Mouse (Mus musculus): ENCODE data around the gene Rp9.
"Not testable (repeated sequence)": the region's sequence is repeated elsewhere in the genome, so short reads cannot be mapped to it uniquely, and the experiment has no call there.

Rp9 gene

DNA sequence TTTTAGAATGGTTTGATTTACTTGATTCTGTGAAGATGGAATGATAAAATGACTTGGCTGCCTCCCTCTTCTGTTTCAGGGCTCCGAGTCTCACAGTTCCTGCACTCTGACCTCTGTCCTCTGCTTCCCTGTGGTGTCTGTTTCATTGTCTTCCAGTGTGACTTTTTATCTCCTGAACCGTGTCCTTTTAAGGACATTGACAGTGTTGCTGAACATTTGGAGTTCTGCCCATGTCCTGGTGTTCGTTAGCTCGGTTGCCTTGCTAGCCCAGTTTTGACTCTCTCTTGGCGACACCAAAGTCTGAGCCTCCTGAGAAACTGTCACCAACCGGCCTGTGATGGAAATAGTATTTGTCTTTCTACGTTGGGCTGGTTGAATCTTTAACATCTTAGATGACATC lies 49.1 kb downstream of the Rp9 start:
- no peak for DNase-seq (ENCODE audit: low read depth)

DNA sequence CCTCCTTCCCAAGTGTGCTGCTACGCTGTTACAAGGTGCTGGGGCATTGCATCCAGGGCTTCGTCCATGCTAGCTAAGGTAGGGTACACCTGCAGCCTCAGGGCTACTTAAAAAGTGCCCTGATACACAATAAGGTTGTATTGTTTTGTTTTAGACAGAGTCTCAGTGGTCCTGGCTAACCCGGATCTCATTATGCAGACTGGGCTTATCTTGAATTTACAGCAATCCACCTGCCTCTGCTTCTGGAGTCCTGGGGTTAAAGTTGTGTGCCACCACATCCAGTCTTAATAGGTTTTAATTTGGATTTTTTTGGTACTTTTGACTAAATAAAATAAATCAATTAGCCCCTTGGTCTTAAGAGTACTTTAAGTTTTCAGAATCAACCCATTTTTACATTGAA lies 49.7 kb downstream of the Rp9 start:
- no peak for DNase-seq (ENCODE audit: low read depth)

DNA sequence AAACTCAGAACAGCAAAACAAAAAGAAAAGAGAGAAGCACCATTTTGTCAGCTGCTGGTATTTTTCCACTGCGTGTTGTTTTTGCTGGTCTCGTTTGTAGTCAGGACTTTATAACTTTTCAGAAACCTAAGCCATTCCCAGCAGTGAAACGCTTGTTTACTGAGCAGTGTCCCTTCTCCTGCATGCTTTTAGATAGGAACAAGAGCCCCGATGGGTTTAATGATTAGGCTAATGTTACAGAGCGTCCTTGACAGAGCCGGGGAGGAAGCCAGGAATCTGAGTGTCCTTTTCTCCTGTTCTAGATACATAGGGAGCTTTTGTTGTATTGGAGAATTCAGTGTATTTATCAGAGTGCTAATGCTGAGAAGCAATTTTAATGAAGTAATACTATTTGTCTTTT lies 52.0 kb downstream of the Rp9 start:
- DNase-seq (ENCODE audit: low read depth), result no peak

DNA sequence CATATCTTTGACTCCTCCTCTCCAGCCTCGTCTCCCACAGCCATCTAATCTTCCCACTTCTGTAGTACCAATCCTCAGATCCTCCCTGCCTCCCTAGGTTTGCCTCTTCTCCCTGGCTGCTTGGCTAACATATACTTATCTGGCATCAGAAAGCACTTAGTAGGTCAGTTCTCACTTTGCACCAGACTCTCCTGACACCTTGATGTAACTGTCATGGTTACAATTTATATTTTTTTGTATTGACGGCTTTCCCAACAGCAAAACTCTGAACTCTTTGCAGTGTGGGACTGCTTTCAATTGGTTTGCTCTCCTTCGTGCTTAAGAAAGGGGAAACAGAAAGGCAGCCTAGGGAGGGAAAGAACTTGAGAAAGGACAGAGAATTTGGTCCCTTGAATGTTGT lies 53.4 kb downstream of the Rp9 start:
- no peak for DNase-seq (ENCODE audit: low read depth)

DNA sequence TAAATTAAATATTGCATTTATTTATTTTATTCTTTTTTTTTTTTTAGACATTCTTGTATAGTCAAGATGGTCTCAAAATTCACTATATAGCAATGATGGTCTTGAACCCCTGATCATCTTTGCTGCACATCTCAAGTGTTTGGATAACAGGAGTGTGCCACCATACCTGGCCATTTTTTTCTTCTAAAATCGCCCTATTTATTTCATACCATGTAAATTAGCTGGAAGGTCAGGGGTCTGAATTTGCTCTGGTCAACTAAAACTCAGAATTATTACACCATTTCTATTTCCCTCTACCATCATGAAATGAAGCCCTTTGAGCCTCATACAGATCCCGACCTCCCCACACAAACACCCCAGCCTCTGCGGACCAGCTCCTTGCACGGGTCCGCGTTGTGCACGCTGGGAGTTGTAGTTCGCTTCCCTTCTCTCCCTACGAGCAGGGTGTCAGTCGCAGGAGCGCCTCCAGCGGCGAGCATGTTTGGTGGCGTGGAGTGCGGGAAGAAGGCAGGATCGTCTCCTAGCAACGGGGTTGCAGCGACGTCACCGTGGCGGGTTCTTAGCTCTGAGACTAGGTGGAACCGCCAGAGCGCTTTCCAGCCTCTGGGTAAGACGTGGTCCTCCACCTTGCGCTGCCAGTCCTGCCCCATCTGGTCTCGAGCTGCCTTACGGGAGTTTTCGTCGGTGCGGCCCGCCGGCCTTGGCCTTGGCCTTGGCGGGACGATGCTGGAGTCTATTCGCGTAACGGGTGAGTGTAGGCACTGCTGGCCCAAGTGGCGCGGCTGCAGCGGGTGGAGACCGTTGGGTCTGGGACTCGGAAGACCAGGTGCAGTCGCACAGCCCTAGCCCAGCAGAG lies 58.3 kb downstream of the Rp9 start, which contains the start of gene 9530077C05Rik:
Gene 9530077C05Rik (plus strand): TSS at position 512 of the 856 bp plus-strand sequence.
- DNase-seq (ENCODE audit: low read depth), result peak; percentile 95

DNA sequence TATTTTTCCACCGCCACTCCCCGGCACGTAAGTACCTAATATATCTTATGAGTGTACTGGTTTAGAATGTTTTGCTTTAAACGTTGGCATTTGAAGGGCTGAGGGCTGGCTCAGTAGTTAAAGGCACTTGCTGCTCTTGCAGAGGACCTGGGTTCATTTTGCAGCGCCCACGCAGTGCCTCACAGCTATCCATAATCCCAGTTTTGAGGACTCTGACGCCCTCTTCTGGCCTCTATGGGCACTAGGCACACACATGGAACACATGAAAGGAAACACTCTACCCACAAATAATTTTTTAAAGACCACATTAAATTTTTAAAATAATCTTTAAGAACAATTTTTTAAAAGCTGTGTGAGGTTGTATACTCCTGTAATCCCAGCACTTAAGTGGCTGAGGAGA lies 60.0 kb downstream of the Rp9 start:
- DNase-seq (ENCODE audit: low read depth), result no peak

DNA sequence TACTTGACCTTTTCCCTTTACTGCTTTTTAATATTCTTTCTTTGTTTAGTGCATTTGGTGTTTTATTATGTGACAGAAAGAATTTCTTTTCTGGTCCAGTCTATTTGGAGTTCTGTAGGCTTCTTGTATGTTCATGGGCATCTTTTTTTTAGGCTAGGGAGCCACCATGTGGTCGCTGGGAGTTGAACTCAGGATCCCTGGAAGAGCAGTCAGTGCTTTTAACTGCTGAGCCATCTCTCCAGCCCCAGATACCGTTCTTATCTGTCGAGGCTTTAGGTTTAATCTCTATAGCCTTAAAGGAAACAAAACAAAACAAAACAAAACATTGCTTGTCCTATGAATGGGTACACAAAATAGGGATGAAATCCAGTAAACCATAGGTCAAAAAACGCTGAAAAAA lies 61.2 kb downstream of the Rp9 start:
- DNase-seq (ENCODE audit: low read depth), result not testable (repeated sequence)

DNA sequence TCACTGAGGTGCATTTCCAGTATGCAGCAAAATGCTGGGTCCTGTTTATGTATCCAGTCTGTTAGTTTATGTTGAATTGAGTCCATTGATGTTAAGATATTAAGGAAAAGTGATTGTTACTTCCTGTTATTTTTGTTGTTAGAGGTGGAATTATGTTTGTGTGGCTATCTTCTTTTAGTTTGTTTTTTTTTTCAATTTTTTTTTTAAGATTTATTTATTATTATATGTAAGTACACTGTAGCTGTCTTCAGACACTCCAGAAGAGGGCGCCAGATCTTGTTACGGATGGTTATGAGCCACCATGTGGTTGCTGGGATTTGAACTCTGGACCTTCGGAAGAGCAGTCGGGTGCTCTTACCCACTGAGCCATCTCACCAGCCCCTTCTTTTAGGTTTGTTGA lies 61.9 kb downstream of the Rp9 start:
- not testable (repeated sequence) for DNase-seq (ENCODE audit: low read depth)

DNA sequence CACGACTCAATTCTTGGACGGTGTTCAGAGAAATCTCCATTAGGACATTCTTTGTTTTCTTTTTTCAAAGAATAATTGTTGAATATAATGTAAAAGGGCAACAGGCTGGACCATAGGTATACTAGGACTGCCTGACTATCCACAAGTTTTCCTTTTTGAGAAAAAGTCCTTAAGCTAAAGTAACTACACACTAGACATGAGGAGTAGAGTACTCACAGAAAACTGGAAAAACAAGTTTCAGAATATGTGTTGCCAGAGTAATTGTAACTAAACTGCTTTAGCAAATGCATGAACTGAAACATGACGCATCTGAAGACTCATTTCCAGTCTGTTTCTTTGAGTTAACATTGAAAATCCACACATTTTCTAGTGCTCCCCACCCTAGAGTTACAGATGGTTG lies 64.1 kb downstream of the Rp9 start:
- DNase-seq (ENCODE audit: low read depth), result no peak

DNA sequence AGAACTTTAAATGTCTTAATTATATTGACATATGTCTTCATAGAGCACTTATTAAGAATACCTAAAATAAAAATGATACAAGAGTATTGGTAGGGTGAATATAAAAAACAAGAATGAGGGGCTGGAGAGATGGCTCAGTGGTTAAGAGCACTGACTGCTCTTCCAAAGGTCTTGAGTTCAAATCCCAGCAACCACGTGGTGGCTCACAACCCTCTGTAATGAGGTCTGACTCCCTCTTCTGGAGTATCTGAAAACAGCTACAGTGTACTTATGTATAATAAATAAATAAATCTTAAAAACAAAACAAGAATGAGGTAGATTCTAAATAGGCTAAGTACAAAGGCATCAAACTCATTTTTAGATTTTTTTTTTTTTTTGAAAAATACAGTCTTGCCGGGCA lies 66.0 kb downstream of the Rp9 start:
- DNase-seq (ENCODE audit: low read depth), result not testable (repeated sequence)

DNA sequence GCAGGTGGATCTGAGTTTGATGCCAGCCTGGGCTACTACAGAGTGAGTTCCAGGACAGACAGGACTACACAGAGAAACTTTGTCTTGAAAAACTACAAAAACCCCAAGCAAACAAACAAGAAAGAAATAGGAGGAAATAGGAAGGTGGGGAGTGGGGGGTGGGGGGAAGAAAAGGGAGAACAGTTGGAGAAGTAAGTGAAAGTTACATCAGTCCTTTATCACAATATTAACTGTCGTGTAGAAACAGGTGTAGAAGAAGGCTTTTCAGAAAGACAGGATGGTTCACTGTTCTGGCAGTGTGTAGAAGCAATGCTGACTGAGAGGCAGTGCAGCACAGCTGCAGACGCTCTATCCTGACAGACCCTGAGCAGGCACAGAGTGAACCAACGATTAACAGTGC lies 66.6 kb downstream of the Rp9 start:
- no peak for DNase-seq (ENCODE audit: low read depth)

DNA sequence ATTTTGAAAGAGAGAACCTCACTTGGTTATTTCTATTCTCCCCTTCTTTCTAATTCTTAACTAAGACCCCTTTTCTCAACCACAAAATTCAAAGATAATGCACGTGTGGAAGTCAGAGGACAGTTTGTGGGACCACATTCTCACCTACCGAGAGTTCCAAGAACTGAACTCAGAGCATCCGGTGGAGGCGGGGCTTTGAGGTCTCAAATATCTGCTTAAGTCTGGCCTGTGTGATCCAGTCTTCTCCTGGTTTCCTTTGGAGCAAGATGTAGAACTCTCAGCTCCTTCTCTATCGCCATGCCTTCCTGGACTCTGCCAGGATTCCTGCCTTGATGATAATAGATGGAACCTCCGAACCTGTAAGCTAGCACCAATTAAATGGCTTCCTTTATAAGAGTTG lies 67.5 kb downstream of the Rp9 start:
- DNase-seq (ENCODE audit: low read depth), result no peak

DNA sequence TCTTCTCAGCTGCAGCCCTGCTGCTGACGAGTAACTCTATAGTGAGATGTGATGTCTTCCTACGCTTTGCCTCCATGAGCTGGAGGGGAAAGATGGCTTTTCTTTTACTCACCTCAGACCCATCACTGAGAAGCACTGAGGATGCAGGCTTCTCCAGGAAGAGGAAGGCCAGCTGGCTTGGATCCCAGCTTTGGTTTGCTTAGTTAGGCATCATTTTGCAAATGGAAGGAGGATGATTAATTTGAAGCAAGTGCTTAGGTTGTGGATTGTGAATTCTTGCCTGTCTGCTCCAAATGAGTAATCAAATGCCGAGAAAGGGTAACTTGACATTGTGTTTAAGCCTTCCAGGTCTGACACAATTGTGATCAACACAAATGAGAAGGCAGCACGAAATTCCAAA lies 70.5 kb downstream of the Rp9 start:
- DNase-seq (ENCODE audit: low read depth), result no peak

DNA sequence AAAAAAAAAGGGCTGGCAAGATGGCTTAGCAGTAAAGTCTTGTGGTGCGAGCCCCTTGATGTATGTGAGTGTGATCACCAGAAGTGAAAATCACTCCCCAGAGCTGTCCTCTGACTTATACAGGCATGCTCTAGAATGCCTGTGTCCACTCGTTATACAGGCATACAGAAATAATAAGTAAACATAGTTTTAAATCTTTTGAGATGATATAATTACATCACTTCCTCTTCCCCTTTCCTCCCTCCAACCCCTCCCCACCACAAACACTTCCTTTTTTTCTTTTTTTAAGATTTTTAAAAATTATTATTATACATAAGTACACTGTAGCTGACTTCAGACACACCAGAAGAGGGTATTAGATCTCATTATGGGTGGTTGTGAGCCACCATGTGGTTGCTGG lies 74.8 kb downstream of the Rp9 start:
- no peak for DNase-seq (ENCODE audit: low read depth)

DNA sequence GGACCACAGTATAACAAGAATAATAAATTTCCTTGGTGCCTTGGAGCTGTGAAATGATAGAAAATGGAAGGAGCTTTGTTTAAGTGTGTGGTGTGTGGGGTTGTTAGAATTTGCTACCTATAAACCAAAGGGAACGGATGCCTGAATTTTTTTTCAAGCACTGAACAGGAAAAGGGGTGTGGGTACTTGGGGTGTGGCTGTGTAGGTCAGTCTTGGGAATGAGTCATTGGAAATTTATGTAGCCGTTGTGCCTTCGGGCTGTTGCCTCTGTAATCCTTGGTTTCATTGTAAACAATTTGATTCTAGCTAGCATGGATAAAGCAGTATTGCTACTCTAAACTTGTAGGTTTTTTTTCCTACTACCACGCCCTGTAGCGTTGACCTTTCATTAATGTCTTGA lies 79.2 kb downstream of the Rp9 start:
- DNase-seq (ENCODE audit: low read depth), result no peak

DNA sequence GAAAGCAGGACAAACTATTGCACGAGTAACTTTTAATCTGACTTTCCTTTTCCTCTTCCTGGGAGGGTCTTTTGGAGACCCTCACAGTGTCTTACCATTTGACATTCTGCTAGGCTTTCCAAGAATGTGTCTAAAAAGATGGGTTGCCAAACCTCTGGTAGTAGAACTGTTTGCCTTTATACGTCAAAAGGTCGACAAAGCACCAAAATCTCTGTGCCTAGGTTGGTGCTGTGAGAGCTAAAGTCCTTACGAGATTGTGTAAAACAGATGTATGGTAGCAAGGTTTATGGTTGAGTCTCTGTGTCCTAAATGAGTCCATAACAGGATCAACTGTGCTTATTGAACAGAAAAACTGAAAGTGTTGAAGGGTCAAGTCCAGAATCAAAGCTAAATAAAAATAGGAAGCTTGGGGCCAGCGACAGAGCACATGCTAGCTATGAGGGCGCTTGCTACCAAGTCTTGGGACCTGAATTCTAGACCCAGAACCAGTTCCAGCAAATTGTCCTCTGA lies 79.8 kb downstream of the Rp9 start:
- DNase-seq (ENCODE audit: low read depth), result no peak

DNA sequence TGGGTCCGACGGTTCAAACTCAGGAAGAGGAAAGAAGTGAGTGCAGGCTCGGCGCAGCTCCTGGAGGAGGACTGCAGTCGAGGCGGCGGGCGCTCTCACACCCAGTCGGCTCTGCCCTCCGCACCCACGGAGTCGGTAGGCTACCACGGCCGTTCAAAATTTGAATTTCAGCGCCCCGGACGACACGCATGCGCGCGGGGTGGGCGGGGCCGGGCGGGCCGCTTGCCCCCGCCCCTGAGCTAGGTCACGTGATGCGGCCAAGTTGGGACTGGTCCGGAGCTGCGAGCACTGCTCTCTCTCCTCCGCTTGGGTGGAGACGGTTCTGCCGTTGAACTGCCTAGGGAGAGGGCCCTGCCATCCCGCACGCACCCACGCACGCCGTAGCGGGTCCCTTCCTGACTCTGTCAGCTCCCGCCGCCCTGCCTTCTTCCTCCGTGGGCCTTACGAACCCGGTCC lies 80.5 kb downstream of the Rp9 start, which contains the start of gene Anln:
Gene Anln (minus strand): TSS at position 168 of the 456 bp plus-strand sequence.
- peak; percentile 96 for DNase-seq (ENCODE audit: low read depth)

DNA sequence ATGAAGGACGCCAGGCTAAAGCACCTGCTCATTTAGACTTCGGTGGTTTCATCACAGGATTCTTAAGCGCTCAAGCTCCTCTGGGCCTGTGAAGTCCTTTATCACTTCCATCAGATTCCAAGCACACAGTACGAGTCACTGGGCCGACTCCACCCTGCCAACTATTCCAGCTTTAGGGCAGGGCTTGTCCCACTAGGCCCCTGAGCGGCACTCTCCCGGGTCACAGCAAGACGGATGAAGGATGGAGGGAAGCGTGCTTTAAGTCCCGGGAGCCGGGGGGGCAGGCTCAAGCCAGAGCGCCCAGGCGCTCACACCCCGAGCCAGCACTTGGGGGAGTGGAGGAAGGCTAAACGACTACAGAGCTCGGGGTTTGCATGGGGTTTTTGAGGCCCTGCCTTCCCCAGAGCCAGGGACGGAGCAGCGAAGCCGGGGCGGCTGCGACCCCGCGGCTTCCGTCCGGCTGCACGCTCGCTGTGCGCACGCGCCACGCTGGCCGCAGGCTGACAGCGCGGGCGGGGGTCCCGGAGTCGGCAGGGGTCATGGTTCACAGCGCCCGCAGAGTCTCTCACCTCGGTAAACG lies 81.1 kb downstream of the Rp9 start:
- peak; percentile 45 for DNase-seq (ENCODE audit: low read depth)

DNA sequence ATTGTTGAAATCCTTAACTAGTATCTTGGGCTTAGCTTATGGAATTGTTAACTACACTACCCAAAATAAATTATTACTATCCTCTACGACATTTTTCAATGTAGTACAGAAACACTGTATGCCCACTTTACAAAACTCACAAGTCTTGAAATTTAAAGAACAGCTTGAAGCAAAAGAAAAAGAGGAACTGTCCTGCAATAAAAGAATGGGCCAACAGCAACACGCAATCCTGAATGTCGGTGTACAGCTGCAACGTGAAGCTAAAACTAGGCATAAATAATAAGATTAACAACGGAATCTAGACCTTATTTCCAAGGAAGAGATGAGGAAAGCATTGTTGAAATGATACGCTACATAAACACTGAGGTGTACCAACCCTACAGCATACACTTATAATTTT lies 81.6 kb downstream of the Rp9 start:
- DNase-seq (ENCODE audit: low read depth), result no peak

DNA sequence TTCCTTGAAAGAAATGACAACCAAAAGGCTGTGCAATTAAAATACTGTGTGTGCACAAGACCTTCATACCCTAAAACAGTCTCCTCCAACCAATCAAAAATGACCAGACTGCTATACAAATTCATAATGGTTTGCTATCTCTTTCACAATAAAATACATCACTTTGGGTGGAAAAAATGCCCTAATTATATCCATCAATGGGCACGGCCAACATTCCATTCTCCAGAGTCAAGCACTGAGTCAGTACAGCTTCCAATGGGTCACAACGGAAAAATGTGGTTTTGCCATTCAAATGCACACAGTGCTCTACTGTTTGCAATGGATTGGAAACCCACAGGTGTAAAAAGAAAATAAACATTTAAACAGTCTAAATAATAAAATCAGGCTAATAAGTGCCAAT lies 83.7 kb downstream of the Rp9 start:
- no peak for DNase-seq (ENCODE audit: low read depth)

DNA sequence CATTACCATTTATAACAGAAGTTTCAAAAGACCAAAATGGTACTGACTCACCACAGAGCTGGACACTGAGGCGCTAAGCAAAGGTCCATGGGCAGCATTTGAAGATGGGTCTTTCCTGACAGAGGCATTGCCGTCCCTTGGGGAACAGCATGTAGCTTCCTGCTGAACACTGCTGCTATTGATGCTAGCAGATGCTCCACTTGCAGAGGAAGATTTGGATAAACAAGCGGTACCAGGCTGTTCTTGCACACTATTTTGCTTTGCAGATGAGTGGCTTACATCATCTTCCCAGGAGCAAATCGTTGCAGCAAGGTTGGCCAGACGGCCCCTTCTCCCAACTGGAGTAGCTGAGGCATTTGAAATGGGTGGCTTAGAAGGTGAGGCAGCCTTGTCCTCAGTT lies 93.5 kb downstream of the Rp9 start:
- no peak for DNase-seq (ENCODE audit: low read depth)

DNA sequence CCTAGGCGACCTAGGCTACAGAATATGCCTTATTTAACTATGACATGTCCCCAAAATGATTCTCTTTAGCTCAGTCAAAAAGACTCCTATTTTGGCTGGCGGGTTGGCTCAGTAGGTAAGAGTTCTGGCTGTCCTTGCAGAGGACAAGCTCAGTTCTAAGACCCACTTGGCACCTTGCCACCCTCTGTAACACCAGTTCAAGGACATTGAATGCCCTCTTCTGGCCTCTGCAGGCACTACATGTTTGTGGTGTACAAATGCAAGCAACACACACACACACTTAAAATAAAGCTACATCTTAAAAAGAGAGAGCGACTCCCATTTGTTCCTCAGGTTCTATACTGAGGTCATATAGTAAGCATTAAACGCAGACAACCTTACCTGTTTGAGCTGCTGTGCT lies 96.8 kb downstream of the Rp9 start:
- DNase-seq (ENCODE audit: low read depth), result peak; percentile 26

DNA sequence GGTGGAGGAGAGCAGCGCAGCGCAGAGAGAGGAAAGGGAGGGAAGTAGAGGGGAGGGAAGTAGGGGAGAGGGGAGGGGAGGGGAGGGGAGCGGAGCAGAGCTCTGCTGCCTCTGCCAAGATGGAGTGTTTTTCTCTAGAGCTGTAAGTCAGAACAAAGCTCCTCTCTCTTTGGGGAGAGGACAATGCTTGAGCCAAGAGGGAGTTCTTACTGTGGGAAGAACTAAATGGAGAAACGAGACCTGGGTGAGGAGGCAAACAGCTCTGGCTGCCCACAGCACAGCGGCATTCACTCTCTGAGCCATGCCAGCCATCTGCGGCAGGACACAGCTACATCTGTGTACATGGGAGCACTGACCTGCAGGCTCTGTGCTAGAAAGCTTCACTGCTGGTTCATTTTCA lies 101.5 kb downstream of the Rp9 start:
- DNase-seq (ENCODE audit: low read depth), result no peak
